Mouse (Mus musculus) forebrain, embryonic 14.5 days (tissue): ENCODE results near the gene Slc16a8. TPM values are rescaled to one million over a fixed set of nuclear protein-coding genes. Genes with fewer than 3 reads are reported as not detected.

Experiments
- ATAC-seq: fragments of 200-750 bp; cut with Nextera tagmentation; 2 replicates; pipeline ENCODE4 v1.8.0; 2017; ENCODE audit warnings: mild to moderate bottlenecking, moderate library complexity
- DNase-seq: peaks from one replicate; pipeline ENCODE4 v3.0.0-alpha.2; 2015; ENCODE audit warnings: low spot score
- H3K27ac ChIP-seq: fragments of 300-500 bp; sonication (generic); 2 replicates; pipeline ENCODE4 v1.5.1; 2014; ENCODE audit warnings: low read depth, mild to moderate bottlenecking, control low read depth, low read length, moderate library complexity
- H3K27me3 ChIP-seq: fragments of 300-500 bp; sonication (generic); replicated peaks from 2 replicates; pipeline ENCODE4 v1.6.1; 2014; ENCODE audit warnings: low read length, control low read depth, mixed read lengths; ENCODE audit not compliant: control insufficient read depth, insufficient read depth
- H3K36me3 ChIP-seq: fragments of 300-500 bp; sonication (generic); 2 replicates; pipeline ENCODE4 v1.6.1; 2014; ENCODE audit warnings: low read length, control low read depth; ENCODE audit not compliant: control insufficient read depth, insufficient read depth
- H3K4me1 ChIP-seq: fragments of 300-500 bp; sonication (generic); 2 replicates; pipeline ENCODE4 v1.6.1; 2014; ENCODE audit warnings: antibody characterized with exemption, low read length, control low read depth; ENCODE audit not compliant: control insufficient read depth, insufficient read depth
- H3K4me2 ChIP-seq: fragments of 300-500 bp; sonication (generic); 2 replicates; pipeline ENCODE4 v1.6.1; 2014; ENCODE audit warnings: mild to moderate bottlenecking, control low read depth, low read length
- H3K4me3 ChIP-seq: fragments of 300-500 bp; sonication (generic); 2 replicates; pipeline ENCODE4 v1.5.1; 2014; ENCODE audit warnings: low read depth, low read length, control low read depth
- H3K9ac ChIP-seq: fragments of 300-500 bp; sonication (generic); 2 replicates; pipeline ENCODE4 v1.6.1; 2014; ENCODE audit warnings: mild to moderate bottlenecking, low read length, control low read depth, moderate library complexity
- H3K9me3 ChIP-seq: fragments of 300-500 bp; sonication (generic); replicated peaks from 2 replicates; pipeline ENCODE4 v1.6.1; 2016; ENCODE audit warnings: low read length, control low read depth, mixed read lengths; ENCODE audit not compliant: control insufficient read depth
- WGBS: fragments of 180-500 bp; shearing (Covaris S2); extraction: QIAGEN DNeasy Blood & Tissue Kit; methylation state at CpG from one replicate; pipeline ENCODE4 v1.1.7; 2014; 5-methylcytosine and 5-hydroxymethylcytosine counted together
- polyA plus RNA-seq: library from polyadenylated mRNA; unstranded; fragments of >200 nt; fragmentation: Nextera tagmentation; extraction: Ambion mirVana; gene quantifications from 2 replicates; pipeline ENCODE4 v1.2.1, GENCODE M21; 2014

Slc16a8 gene
- 0.60 and 0.83 TPM in 2 replicates for polyA plus RNA-seq

- Histone ChIP-seq H3K36me3 (0 out of 2 replicates have a peak, but pooled peaks cover under 1% of the 10 kb centered on the region), H3K27me3 (peaks cover 29% of the 10 kb centered on the region), H3K9ac (no peak within 1 kb of the TSS), H3K27ac (no peak within 1 kb of the TSS), H3K9me3 (no peaks in the 10 kb centered on the region), H3K4me1 (peaks cover 7% of the 10 kb centered on the region), H3K4me2 (no peak within 1 kb of the TSS), H3K4me3 (no peak within 1 kb of the TSS)
- no peak for DNase-seq
- WGBS: 24% methylated on average over 3 of the region's 3 CpGs
- no peak for ATAC-seq
These were observed at the start of gene Slc16a8 for GRCm38 (mm10) chr15:79254661-79255060. TSS of gene Slc16a8 (minus strand) at chr15:79254761.

GRCm38 (mm10) chr15:79303725-79304124 is 49.2 kb upstream of the Slc16a8 start:
- Histone ChIP-seq H3K9me3 (no peaks in the 10 kb centered on the region), H3K27ac (no peak overlapping the region), H3K4me2 (no peak overlapping the region), H3K4me1 (no peaks in the 10 kb centered on the region), H3K36me3 (0 out of 2 replicates have a peak, but pooled peaks cover 10% of the 10 kb centered on the region), H3K4me3 (no peak overlapping the region), H3K27me3 (no peaks in the 10 kb centered on the region), H3K9ac (no peak overlapping the region)
- 86% methylated on average over 8 of the region's 8 CpGs for WGBS
- ATAC-seq (no peak), DNase-seq (no peak)

GRCm38 (mm10) chr15:79299563-79300155 is 45.1 kb upstream of the Slc16a8 start:
- Histone ChIP-seq H3K36me3 (no peaks in the 10 kb centered on the region), H3K4me1 (no peaks in the 10 kb centered on the region), H3K9me3 (no peaks in the 10 kb centered on the region), H3K4me2 (no peak overlapping the region), H3K27me3 (no peaks in the 10 kb centered on the region), H3K4me3 (no peak overlapping the region), H3K27ac (no peak overlapping the region), H3K9ac (no peak overlapping the region)
- ATAC-seq (no peak), DNase-seq (no peak)
- 91% methylated on average over 2 of the region's 2 CpGs for WGBS

GRCm38 (mm10) chr15:79298553-79298952 is 44.0 kb upstream of the Slc16a8 start:
- no peak overlapping the region for H3K27ac ChIP-seq
- H3K36me3 ChIP-seq: no peaks in the 10 kb centered on the region
- H3K9me3 ChIP-seq: no peaks in the 10 kb centered on the region
- no peaks in the 10 kb centered on the region for H3K4me1 ChIP-seq
- ATAC-seq: no peak
- DNase-seq: no peak
- 87% methylated on average over 6 of the region's 6 CpGs for WGBS
- H3K4me2 ChIP-seq: no peak overlapping the region
- H3K9ac ChIP-seq: no peak overlapping the region
- no peak overlapping the region for H3K4me3 ChIP-seq
- H3K27me3 ChIP-seq: no peaks in the 10 kb centered on the region

GRCm38 (mm10) chr15:79292779-79293178 is 38.2 kb upstream of the Slc16a8 start:
- Histone ChIP-seq H3K4me3 (no peak overlapping the region), H3K9me3 (no peaks in the 10 kb centered on the region), H3K4me1 (no peaks in the 10 kb centered on the region), H3K4me2 (no peak overlapping the region), H3K27ac (no peak overlapping the region), H3K36me3 (peaks cover 5% of the 10 kb centered on the region; the same call in 1 of the 2 replicates), H3K9ac (no peak overlapping the region), H3K27me3 (no peaks in the 10 kb centered on the region)
- 85% methylated on average over 9 of the region's 9 CpGs for WGBS
- ATAC-seq: no peak
- DNase-seq: no peak

- no peak overlapping the region for H3K4me2 ChIP-seq
- ATAC-seq: no peak
- H3K9ac ChIP-seq: no peak overlapping the region
- no peaks in the 10 kb centered on the region for H3K27me3 ChIP-seq
- H3K36me3 ChIP-seq: peaks cover 8% of the 10 kb centered on the region; the same call in 1 of the 2 replicates
- DNase-seq: no peak
- no peaks in the 10 kb centered on the region for H3K4me1 ChIP-seq
- H3K4me3 ChIP-seq: no peak overlapping the region
- no peak overlapping the region for H3K27ac ChIP-seq
- WGBS: 80% methylated on average over 3 of the region's 3 CpGs
- H3K9me3 ChIP-seq: no peaks in the 10 kb centered on the region
These were observed 35.8 kb upstream of the Slc16a8 start for GRCm38 (mm10) chr15:79290340-79290739.

GRCm38 (mm10) chr15:79289441-79289840 is 34.9 kb upstream of the Slc16a8 start:
- WGBS: 92% methylated on average over 12 of the region's 12 CpGs
- H3K4me3 ChIP-seq: no peak overlapping the region
- H3K27ac ChIP-seq: no peak overlapping the region
- H3K36me3 ChIP-seq: peaks cover 8% of the 10 kb centered on the region; the same call in 1 of the 2 replicates
- ATAC-seq: no peak
- no peaks in the 10 kb centered on the region for H3K27me3 ChIP-seq
- no peaks in the 10 kb centered on the region for H3K9me3 ChIP-seq
- H3K4me1 ChIP-seq: no peaks in the 10 kb centered on the region
- no peak overlapping the region for H3K9ac ChIP-seq
- no peak for DNase-seq
- H3K4me2 ChIP-seq: no peak overlapping the region

- Histone ChIP-seq H3K27ac (no peak overlapping the region), H3K4me1 (no peaks in the 10 kb centered on the region), H3K27me3 (no peaks in the 10 kb centered on the region), H3K9me3 (no peaks in the 10 kb centered on the region), H3K36me3 (peaks cover 8% of the 10 kb centered on the region; the same call in 1 of the 2 replicates), H3K4me3 (no peak overlapping the region), H3K9ac (no peak overlapping the region), H3K4me2 (no peak overlapping the region)
- 81% methylated on average over 3 of the region's 3 CpGs for WGBS
- DNase-seq: no peak
- ATAC-seq: no peak
These were observed 33.8 kb upstream of the Slc16a8 start for GRCm38 (mm10) chr15:79288387-79288786.

- Histone ChIP-seq H3K27ac (no peak overlapping the region), H3K9me3 (no peaks in the 10 kb centered on the region), H3K4me2 (no peak overlapping the region), H3K36me3 (peaks cover 8% of the 10 kb centered on the region; the same call in 1 of the 2 replicates), H3K4me3 (no peak overlapping the region), H3K4me1 (no peaks in the 10 kb centered on the region), H3K9ac (no peak overlapping the region), H3K27me3 (no peaks in the 10 kb centered on the region)
- no peak for DNase-seq
- 84% methylated on average over 7 of the region's 7 CpGs for WGBS
- ATAC-seq: no peak
These were observed 32.5 kb upstream of the Slc16a8 start for GRCm38 (mm10) chr15:79287091-79287490.
